Mouse (Mus musculus): ENCODE results near the gene Islr2. TPM values are rescaled to one million over a fixed set of nuclear protein-coding genes. Genes with fewer than 3 reads are reported as not detected.
"Not testable (repeated sequence)": the region's sequence is repeated elsewhere in the genome, so short reads cannot be mapped to it uniquely, and the experiment has no call there.

Gene Islr2
- total RNA-seq (2014; fragmentation: Nextera tagmentation) = not detected in 2 replicates
- total RNA-seq (2017) = 0.11 TPM in 1 of 2 replicates, not detected in the other
- polyA plus RNA-seq (2012) = 0.03 and 0.04 TPM in 2 replicates

- H3K27me3 ChIP-seq (ENCODE audit: insufficient read depth, low read length) = peaks cover 85% of the 10 kb centered on the region
- no peak for DNase-seq (ENCODE audit: low spot score)
These were observed at the start of gene Islr2, which contains the start of gene Islr for GRCm38 (mm10) chr9:58203516-58204447. TSS of gene Islr2 (minus strand) at chr9:58204319. TSS of gene Islr (minus strand) at chr9:58204306.

GRCm38 (mm10) chr9:58253805-58254122, 49.6 kb upstream of the Islr2 start:
- DNase-seq (ENCODE audit: low spot score); ATAC-seq (ENCODE audit: extremely low read depth, insufficient number of reproducible peaks, low FRiP score, poor library complexity, severe bottlenecking); H3K9me3 ChIP-seq (replicated peaks); H3K27me3 ChIP-seq (ENCODE audit: insufficient read depth, low read length): not testable (repeated sequence)
- Histone ChIP-seq H3K4me3 (ENCODE audit: low read depth, low read length) (peak overlapping the region; percentile 77), H3K36me3 (replicated peaks) (peaks cover 36% of the 10 kb centered on the region), H3K4me1 (ENCODE audit: insufficient read depth, low read depth, low read length) (peaks cover 55% of the 10 kb centered on the region)

More at GRCm38 (mm10) chr9:58203516-58204447, at the start of gene Islr2, which contains the start of gene Islr:
- Histone ChIP-seq H3K4me3 (ENCODE audit: low read depth, low read length) (peak within 1 kb of the TSS; percentile 44; the same call in 1 of the 2 replicates), H3K9me3 (replicated peaks) (peaks cover 6% of the 10 kb centered on the region; the same call in 1 of the 2 replicates), H3K36me3 (replicated peaks) (no peaks in the 10 kb centered on the region), H3K4me1 (ENCODE audit: insufficient read depth, low read depth, low read length) (peaks cover 29% of the 10 kb centered on the region)
- 0 out of 2 replicates have a peak, but pooled peaks have one; percentile 9 for TF ChIP-seq CTCF (IDR thresholded peaks at IDR 0.05; ENCODE audit: low read depth, low read length)
- TF ChIP-seq GATA2 (IDR thresholded peaks at IDR 0.05; ENCODE audit: borderline replicate concordance, low read depth, low read length) = no peak
- TF ChIP-seq GATA1 (IDR thresholded peaks at IDR 0.05; ENCODE audit: borderline replicate concordance, low read length) = no peak
- no peak for TF ChIP-seq POLR2AphosphoS5 (IDR thresholded peaks at IDR 0.05; ENCODE audit: insufficient replicate concordance, low read depth, low read length)
- TF ChIP-seq TAL1 (conservative IDR thresholded peaks at IDR 0.05; ENCODE audit: low read depth, low read length) = no peak
- no peak for ATAC-seq (ENCODE audit: extremely low read depth, insufficient number of reproducible peaks, low FRiP score, poor library complexity, severe bottlenecking)

GRCm38 (mm10) chr9:58253033-58253804, 49.1 kb upstream of the Islr2 start, which contains the start of gene Stoml1:
TSS of gene Stoml1 (plus strand) at chr9:58253164.
- peak; percentile 88 for DNase-seq (ENCODE audit: low spot score)
- Histone ChIP-seq H3K4me1 (ENCODE audit: insufficient read depth, low read depth, low read length) (peaks cover 60% of the 10 kb centered on the region), H3K4me3 (ENCODE audit: low read depth, low read length) (peak within 1 kb of the TSS; percentile 77), H3K36me3 (replicated peaks) (peaks cover 31% of the 10 kb centered on the region), H3K9me3 (replicated peaks) (no peaks in the 10 kb centered on the region), H3K27me3 (ENCODE audit: insufficient read depth, low read length) (no peaks in the 10 kb centered on the region)
- ATAC-seq (ENCODE audit: extremely low read depth, insufficient number of reproducible peaks, low FRiP score, poor library complexity, severe bottlenecking) = peak; percentile 91
- TF ChIP-seq TAL1 (conservative IDR thresholded peaks at IDR 0.05; ENCODE audit: low read depth, low read length) = no peak
- TF ChIP-seq CTCF (IDR thresholded peaks at IDR 0.05; ENCODE audit: low read depth, low read length) = peak; percentile 74

DNA sequence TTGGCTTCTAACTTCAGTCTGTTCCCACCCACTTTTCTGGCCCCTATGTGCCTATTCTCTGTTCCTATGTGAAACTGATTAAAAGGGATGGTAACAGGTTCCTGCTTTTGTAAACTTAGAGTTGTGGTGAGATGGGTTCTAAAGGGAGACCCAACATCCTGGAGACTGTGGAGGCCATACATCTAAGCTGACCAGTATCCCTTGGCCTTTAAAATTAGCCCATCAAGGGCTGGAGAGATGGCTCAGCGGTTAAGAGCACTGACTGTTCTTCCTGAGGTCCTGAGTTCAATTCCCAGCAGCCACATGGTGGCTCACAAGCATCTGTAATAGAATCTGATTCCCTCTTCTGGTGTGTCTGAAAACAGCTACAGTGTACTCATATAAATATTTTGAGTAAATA, 46.6 kb upstream of the Islr2 start:
- ATAC-seq (ENCODE audit: extremely low read depth, insufficient number of reproducible peaks, low FRiP score, poor library complexity, severe bottlenecking); H3K27me3 ChIP-seq (ENCODE audit: insufficient read depth, low read length); DNase-seq (ENCODE audit: low spot score); H3K4me3 ChIP-seq (ENCODE audit: low read depth, low read length); H3K9me3 ChIP-seq (replicated peaks): not testable (repeated sequence)
- Histone ChIP-seq H3K4me1 (ENCODE audit: insufficient read depth, low read depth, low read length) (peaks cover 58% of the 10 kb centered on the region), H3K36me3 (replicated peaks) (peaks cover 16% of the 10 kb centered on the region)

DNA sequence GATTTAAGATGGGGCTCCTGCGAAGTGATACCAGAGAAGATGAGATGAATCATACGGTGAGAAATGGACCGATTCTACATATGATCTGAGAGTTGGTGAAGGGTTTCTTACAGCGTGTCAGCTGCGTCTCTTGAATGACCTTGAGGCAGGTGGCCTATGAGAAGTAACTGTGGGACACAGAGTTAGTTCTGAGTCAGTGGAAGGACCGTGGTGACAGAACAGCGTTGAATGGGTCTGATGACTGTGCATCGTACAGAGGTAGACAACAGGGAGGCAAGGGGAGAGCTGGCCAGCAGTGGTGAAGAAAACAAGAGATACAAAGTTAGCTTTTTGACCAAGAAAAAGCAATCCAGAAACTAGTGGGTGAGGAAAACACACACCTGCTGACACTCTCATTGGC, 46.2 kb upstream of the Islr2 start:
- Histone ChIP-seq H3K36me3 (replicated peaks) (peaks cover 15% of the 10 kb centered on the region), H3K27me3 (ENCODE audit: insufficient read depth, low read length) (no peaks in the 10 kb centered on the region), H3K9me3 (replicated peaks) (no peaks in the 10 kb centered on the region), H3K4me1 (ENCODE audit: insufficient read depth, low read depth, low read length) (peaks cover 55% of the 10 kb centered on the region), H3K4me3 (ENCODE audit: low read depth, low read length) (peak overlapping the region; percentile 71; the same call in 1 of the 2 replicates)
- no peak for DNase-seq (ENCODE audit: low spot score)
- TF ChIP-seq CTCF (IDR thresholded peaks at IDR 0.05; ENCODE audit: low read depth, low read length) (no peak), GATA1 (IDR thresholded peaks at IDR 0.05; ENCODE audit: borderline replicate concordance, low read length) (no peak)
- no peak for ATAC-seq (ENCODE audit: extremely low read depth, insufficient number of reproducible peaks, low FRiP score, poor library complexity, severe bottlenecking)

DNA sequence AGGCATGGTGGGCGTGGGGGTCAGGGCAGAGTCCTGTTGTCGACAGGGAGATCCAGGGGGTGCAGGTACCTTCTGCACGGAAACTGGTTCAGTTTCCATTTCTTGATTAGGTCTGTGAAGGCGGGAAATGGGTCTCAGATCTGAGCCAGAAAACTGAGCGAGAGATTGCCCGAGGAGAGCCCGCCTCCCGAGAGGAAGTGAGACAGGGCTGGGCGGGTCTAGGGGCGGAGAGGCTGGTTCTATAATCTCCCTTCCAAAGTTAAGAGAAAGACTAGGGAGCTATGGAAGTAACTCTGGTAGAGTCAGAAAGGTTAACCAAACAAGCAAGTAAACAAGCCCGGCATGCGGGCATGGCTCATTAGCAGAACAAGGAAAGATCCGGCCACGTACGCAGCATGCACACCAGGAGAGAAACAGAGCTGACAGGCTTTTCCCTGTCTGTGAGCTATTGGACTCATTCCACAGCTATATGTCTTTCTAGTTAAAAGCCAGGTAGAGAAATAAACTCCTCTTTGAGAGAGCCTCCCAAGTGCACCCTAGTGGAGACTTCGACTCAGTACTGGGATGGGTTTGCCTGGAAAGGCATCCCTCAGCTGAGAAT, 45.6 kb upstream of the Islr2 start, which contains the start of gene Pml:
Pml (minus strand) TSS at position 195 of the 601 bp plus-strand sequence.
- no peak for TF ChIP-seq TAL1 (conservative IDR thresholded peaks at IDR 0.05; ENCODE audit: low read depth, low read length)
- no peak for TF ChIP-seq CTCF (IDR thresholded peaks at IDR 0.05; ENCODE audit: low read depth, low read length)
- TF ChIP-seq GATA2 (IDR thresholded peaks at IDR 0.05; ENCODE audit: borderline replicate concordance, low read depth, low read length) = no peak
- TF ChIP-seq GATA1 (IDR thresholded peaks at IDR 0.05; ENCODE audit: borderline replicate concordance, low read length) = no peak
- TF ChIP-seq POLR2AphosphoS5 (IDR thresholded peaks at IDR 0.05; ENCODE audit: insufficient replicate concordance, low read depth, low read length) = no peak
- peaks cover 54% of the 10 kb centered on the region for H3K4me1 ChIP-seq (ENCODE audit: insufficient read depth, low read depth, low read length)
- H3K27me3 ChIP-seq (ENCODE audit: insufficient read depth, low read length) = no peaks in the 10 kb centered on the region
- H3K4me3 ChIP-seq (ENCODE audit: low read depth, low read length) = peak within 1 kb of the TSS; percentile 71
- peaks cover 16% of the 10 kb centered on the region for H3K36me3 ChIP-seq (replicated peaks)
- DNase-seq (ENCODE audit: low spot score) = peak; percentile 55
- H3K9me3 ChIP-seq (replicated peaks) = no peaks in the 10 kb centered on the region
- peak; percentile 28; the same call in 1 of the 2 replicates for ATAC-seq (ENCODE audit: extremely low read depth, insufficient number of reproducible peaks, low FRiP score, poor library complexity, severe bottlenecking)

All from G1E (cell line).